In genomic region chr8:114440205-114440589, GRCm38 (mm10) we compare ENCODE assay signal across 8 mouse cellular contexts. TPM values are rescaled to one million over a fixed set of nuclear protein-coding genes. Genes with fewer than 3 reads are reported as not detected.
DNase-seq lines count a peak whose midpoint lies in the region; ATAC-seq and TF ChIP-seq lines count a peak whose summit lies in the region.

No protein-coding gene starts in this region.

- no peaks in the 10 kb centered on the region for H3K27me3 ChIP-seq in heart, embryonic 11.5 days (ENCODE audit: control insufficient read depth, insufficient read depth, low read length)
- H3K27me3 ChIP-seq in ES-Bruce4 (ENCODE audit: control insufficient read depth, insufficient read depth, low read length, poor library complexity, severe bottlenecking), result no peaks in the 10 kb centered on the region
- H3K27me3 ChIP-seq in forebrain, embryonic 13.5 days, result no peaks in the 10 kb centered on the region
- H3K27me3 ChIP-seq in liver, postnatal 0 days (ENCODE audit: insufficient read depth, low read length), result no peaks in the 10 kb centered on the region

- H3K4me3 ChIP-seq in heart, embryonic 11.5 days (ENCODE audit: low read depth, low read length), result peak overlapping the region; percentile 78
- H3K4me3 ChIP-seq in ES-Bruce4 (ENCODE audit: low read depth, low read length), result peak overlapping the region; percentile 90
- H3K4me3 ChIP-seq in forebrain, embryonic 13.5 days, result peak overlapping the region; percentile 69
- peak overlapping the region; percentile 83 for H3K4me3 ChIP-seq in liver, postnatal 0 days (ENCODE audit: low read depth, low read length)

- no peaks in the 10 kb centered on the region for H3K36me3 ChIP-seq in heart, embryonic 11.5 days (ENCODE audit: control insufficient read depth, insufficient read depth, low read length)
- H3K36me3 ChIP-seq in ES-Bruce4 (ENCODE audit: control insufficient read depth, insufficient read depth, low read length, poor library complexity, severe bottlenecking), result no peaks in the 10 kb centered on the region
- no peaks in the 10 kb centered on the region for H3K36me3 ChIP-seq in forebrain, embryonic 13.5 days (ENCODE audit: poor library complexity, severe bottlenecking)
- no peaks in the 10 kb centered on the region for H3K36me3 ChIP-seq in liver, postnatal 0 days (replicated peaks; ENCODE audit: insufficient read depth, low read length)

- DNase-seq in heart, adult 18-20 months, result no peak
- DNase-seq in liver, postnatal 0 days, result no peak
- DNase-seq in adrenal gland, adult (ENCODE audit: inconsistent age in 2 of 2, low spot score in 1 of 2), result no peak
- DNase-seq in right cerebral cortex, postnatal 14 days, result no peak
- DNase-seq in right cerebral cortex, postnatal 10 days (ENCODE audit: low spot score in 2 of 2), result no peak

- peak; percentile 9 for TF ChIP-seq CTCF in ES-Bruce4 (IDR thresholded peaks at IDR 0.05; ENCODE audit: low read depth, low read length)
- peak; percentile 15; the same call in 1 of the 2 replicates for TF ChIP-seq CTCF in liver, postnatal 0 days (IDR thresholded peaks at IDR 0.05; ENCODE audit: low read depth)

- H3K4me2 ChIP-seq in heart, embryonic 11.5 days, result peak overlapping the region; percentile 94
- H3K4me2 ChIP-seq in forebrain, embryonic 13.5 days, result peak overlapping the region; percentile 84
- peak overlapping the region; percentile 97 for H3K4me2 ChIP-seq in liver, postnatal 0 days (ENCODE audit: low read depth, low read length)

- peaks cover 4% of the 10 kb centered on the region; the same call in 1 of the 2 replicates for H3K4me1 ChIP-seq in heart, embryonic 11.5 days (ENCODE audit: control insufficient read depth, insufficient read depth, low read length)
- no peaks in the 10 kb centered on the region for H3K4me1 ChIP-seq in ES-Bruce4 (ENCODE audit: control insufficient read depth, insufficient read depth, low read length)
- H3K4me1 ChIP-seq in forebrain, embryonic 13.5 days, result peaks cover 10% of the 10 kb centered on the region
- H3K4me1 ChIP-seq in liver, postnatal 0 days (ENCODE audit: insufficient read depth), result peaks cover 9% of the 10 kb centered on the region; the same call in 1 of the 2 replicates

- H3K9me3 ChIP-seq in heart, embryonic 11.5 days (replicated peaks; ENCODE audit: control insufficient read depth, low read length), result no peaks in the 10 kb centered on the region
- H3K9me3 ChIP-seq in ES-Bruce4 (replicated peaks; ENCODE audit: control insufficient read depth, insufficient read depth, low read length, poor library complexity, severe bottlenecking), result no peaks in the 10 kb centered on the region
- no peaks in the 10 kb centered on the region for H3K9me3 ChIP-seq in forebrain, embryonic 13.5 days (replicated peaks)
- H3K9me3 ChIP-seq in liver, postnatal 0 days (ENCODE audit: low read length), result no peaks in the 10 kb centered on the region

- 15% methylated on average over 5 of the region's 5 CpGs for WGBS in heart, embryonic 11.5 days (ENCODE audit: insufficient replicate concordance)
- WGBS in forebrain, embryonic 13.5 days, result 21% methylated on average over 5 of the region's 5 CpGs
- WGBS in liver, postnatal 0 days (ENCODE audit: insufficient replicate concordance), result 17% methylated on average over 5 of the region's 5 CpGs

- H3K27ac ChIP-seq in heart, embryonic 11.5 days (ENCODE audit: low read depth, low read length), result no peak overlapping the region
- peak overlapping the region; percentile 22; the same call in 1 of the 2 replicates for H3K27ac ChIP-seq in ES-Bruce4 (ENCODE audit: insufficient read depth, low read length)
- peak overlapping the region; percentile 78; the same call in 1 of the 2 replicates for H3K27ac ChIP-seq in forebrain, embryonic 13.5 days
- no peak overlapping the region for H3K27ac ChIP-seq in liver, postnatal 0 days (ENCODE audit: low read depth)

- peak overlapping the region; percentile 81 for H3K9ac ChIP-seq in heart, embryonic 11.5 days (ENCODE audit: low read depth, low read length)
- H3K9ac ChIP-seq in ES-Bruce4 (ENCODE audit: low read depth, poor library complexity, severe bottlenecking), result peak overlapping the region; percentile 83
- peak overlapping the region; percentile 76 for H3K9ac ChIP-seq in forebrain, embryonic 13.5 days
- H3K9ac ChIP-seq in liver, postnatal 0 days (replicated peaks), result peak overlapping the region; percentile 75; the same call in 1 of the 2 replicates

- ATAC-seq in heart, embryonic 11.5 days (replicated peaks; ENCODE audit: insufficient number of reproducible peaks, low FRiP score, low TSS enrichment), result no peak
- no peak for ATAC-seq in forebrain, embryonic 13.5 days
- no peak for ATAC-seq in liver, postnatal 0 days

- no peak for TF ChIP-seq POLR2A in ES-Bruce4 (IDR thresholded peaks at IDR 0.05; ENCODE audit: insufficient read depth, low read length)

- TF ChIP-seq EP300 in ES-Bruce4 (IDR thresholded peaks at IDR 0.05; ENCODE audit: insufficient read depth, low read depth, low read length), result no peak
- no peak for TF ChIP-seq EP300 in liver, postnatal 0 days (IDR thresholded peaks at IDR 0.05; ENCODE audit: low read depth)

RNA-seq across cellular contexts. Expression of gene Wwox, which starts 0.7 kb away (rescaled TPM):
- polyA plus RNA-seq in heart, embryonic 11.5 days (2014; fragmentation: Nextera tagmentation; extraction: Ambion mirVana), result 8.6 and 10.3 TPM in 2 replicates
- 1 to 10 TPM; 3.8 to 5.3 TPM for total RNA-seq in heart, adult 18-20 months (2021)
- 11.3 and 14.0 TPM in 2 replicates for polyA plus RNA-seq in ES-Bruce4 (2011; ENCODE audit: insufficient read depth, insufficient read length, low read depth, missing spikeins)
- polyA plus RNA-seq in forebrain, embryonic 13.5 days (2015; fragmentation: Nextera tagmentation; extraction: Ambion mirVana), result 10.2 and 10.4 TPM in 2 replicates
- polyA plus RNA-seq in liver, postnatal 0 days (2015; fragmentation: Nextera tagmentation; extraction: Ambion mirVana), result 3.6 and 3.9 TPM in 2 replicates

RNA-seq across cellular contexts. Expression of gene Clec3a, which starts 22.3 kb away (rescaled TPM):
- not detected in 2 replicates for polyA plus RNA-seq in heart, embryonic 11.5 days (2014; fragmentation: Nextera tagmentation; extraction: Ambion mirVana)
- under 1 TPM in 1 of 2 experiments, not detected in 1; 0.65 TPM for total RNA-seq in heart, adult 18-20 months (2021)
- polyA plus RNA-seq in ES-Bruce4 (2011; ENCODE audit: insufficient read depth, insufficient read length, low read depth, missing spikeins), result not detected in 2 replicates
- not detected in 2 replicates for polyA plus RNA-seq in forebrain, embryonic 13.5 days (2015; fragmentation: Nextera tagmentation; extraction: Ambion mirVana)
- polyA plus RNA-seq in liver, postnatal 0 days (2015; fragmentation: Nextera tagmentation; extraction: Ambion mirVana), result not detected in 2 replicates

Comparison
In these comparisons a context has a peak if more than half of its experiments do, and no peak if none do; other contexts are left out.
1. H3K27ac ChIP-seq: peak in ES-Bruce4 (single experiment) and forebrain, embryonic 13.5 days (single experiment); none in heart, embryonic 11.5 days (single experiment) and liver, postnatal 0 days (single experiment).
2. Peak in every context shown above with its lines, with median percentiles within 50 percentile points of each other: H3K4me2 ChIP-seq, H3K4me3 ChIP-seq and H3K9ac ChIP-seq.